Mouse (Mus musculus): ENCODE data around the gene Ltbp1. TPM values are rescaled to one million over a fixed set of nuclear protein-coding genes. Genes with fewer than 3 reads are reported as not detected.

Ltbp1 gene
- polyA plus RNA-seq, 1 experiment from 2014 or later: 7.3 TPM

DNA sequence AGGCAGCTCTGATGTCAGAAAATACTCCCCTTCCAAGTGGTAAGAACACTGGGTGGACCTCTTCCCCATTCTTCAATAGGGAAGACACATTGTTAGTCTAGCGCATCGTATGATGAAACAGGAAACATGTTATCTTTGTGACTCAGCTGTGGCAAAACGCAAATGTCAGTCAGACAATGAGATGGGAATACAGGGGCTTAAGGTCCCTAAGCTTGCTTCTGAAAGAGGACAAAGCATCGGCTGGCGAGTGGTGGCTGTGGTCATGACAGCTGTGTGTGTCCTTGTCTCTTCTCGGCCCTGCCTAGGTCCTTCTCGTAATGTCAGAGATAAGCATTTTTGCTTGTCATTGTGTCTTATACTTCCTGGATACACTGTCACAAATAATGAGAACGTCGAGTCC lies 194.3 kb downstream of the Ltbp1 start:
- H3K4me3 ChIP-seq (ENCODE audit: low read depth, low read length): no peak overlapping the region
- H3K9me3 ChIP-seq (ENCODE audit: control insufficient read depth, low read length): no peaks in the 10 kb centered on the region
- no peaks in the 10 kb centered on the region for H3K4me1 ChIP-seq (ENCODE audit: control insufficient read depth, insufficient read depth, low read length)
- H3K36me3 ChIP-seq (ENCODE audit: control insufficient read depth, insufficient read depth, low read length): no peaks in the 10 kb centered on the region
- no peak overlapping the region for H3K27ac ChIP-seq (ENCODE audit: low read depth, low read length)
- no peaks in the 10 kb centered on the region for H3K27me3 ChIP-seq (ENCODE audit: control insufficient read depth, insufficient read depth, low read length)
- no peak overlapping the region for H3K9ac ChIP-seq (ENCODE audit: low read length)
- 89% methylated on average over 9 of the region's 9 CpGs for WGBS
- ATAC-seq (ENCODE audit: insufficient read depth, low FRiP score, low TSS enrichment) (no peak), DNase-seq (ENCODE audit: low spot score) (no peak)
- H3K4me2 ChIP-seq (ENCODE audit: low read depth): no peak overlapping the region

DNA sequence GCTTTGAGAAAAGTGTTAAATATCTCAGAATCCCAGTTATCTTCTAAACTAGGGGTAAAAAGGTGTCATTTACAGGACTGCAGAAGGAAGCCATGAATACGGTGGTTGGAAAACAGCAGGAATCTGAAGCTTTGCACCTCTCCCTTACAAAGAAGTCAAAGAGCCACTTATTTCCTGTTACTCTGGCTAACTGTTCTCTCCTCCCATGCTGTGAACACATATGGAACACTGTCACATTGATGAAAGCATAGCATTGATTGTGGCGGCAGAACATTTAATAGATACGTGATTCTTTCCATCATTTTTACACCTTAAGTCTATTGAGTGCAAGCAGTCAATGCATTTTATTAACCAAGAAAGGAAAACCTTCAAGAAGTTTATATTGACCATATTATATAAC lies 196.9 kb downstream of the Ltbp1 start:
- no peak for DNase-seq (ENCODE audit: low spot score)
- no peak overlapping the region for H3K27ac ChIP-seq (ENCODE audit: low read depth, low read length)

DNA sequence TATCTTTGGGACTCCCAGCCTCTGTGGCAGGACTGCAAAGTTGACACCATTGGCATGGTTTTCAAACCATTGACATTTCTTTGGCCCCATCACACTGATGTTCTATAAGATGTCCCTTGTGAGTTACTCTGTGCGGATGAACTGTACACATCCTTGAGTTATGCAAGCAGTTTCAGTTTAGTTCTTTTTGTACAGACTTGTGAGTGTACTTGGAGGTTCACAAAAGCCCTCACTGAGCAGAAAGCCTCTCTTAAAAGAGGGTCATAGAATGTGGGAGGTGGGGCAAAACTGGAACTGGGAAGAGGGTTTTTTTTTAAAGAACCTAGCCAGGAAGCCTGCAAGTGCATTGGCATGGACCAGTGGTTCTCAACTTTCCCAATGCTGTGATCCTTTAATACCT lies 198.7 kb downstream of the Ltbp1 start:
- Histone ChIP-seq H3K27ac (ENCODE audit: low read depth, low read length) (no peak overlapping the region), H3K4me1 (ENCODE audit: control insufficient read depth, insufficient read depth, low read length) (no peaks in the 10 kb centered on the region), H3K4me2 (ENCODE audit: low read depth) (no peak overlapping the region), H3K27me3 (ENCODE audit: control insufficient read depth, insufficient read depth, low read length) (no peaks in the 10 kb centered on the region), H3K9ac (ENCODE audit: low read length) (no peak overlapping the region), H3K9me3 (ENCODE audit: control insufficient read depth, low read length) (no peaks in the 10 kb centered on the region), H3K4me3 (ENCODE audit: low read depth, low read length) (no peak overlapping the region), H3K36me3 (ENCODE audit: control insufficient read depth, insufficient read depth, low read length) (no peaks in the 10 kb centered on the region)
- DNase-seq (ENCODE audit: low spot score): no peak
- ATAC-seq (ENCODE audit: insufficient read depth, low FRiP score, low TSS enrichment): no peak
- 93% methylated on average over 1 of the region's 1 CpGs for WGBS

More for the DNA sequence above, 196.9 kb downstream of the Ltbp1 start:
- no peak overlapping the region for H3K9ac ChIP-seq (ENCODE audit: low read length)
- H3K4me1 ChIP-seq (ENCODE audit: control insufficient read depth, insufficient read depth, low read length): no peaks in the 10 kb centered on the region
- no peaks in the 10 kb centered on the region for H3K36me3 ChIP-seq (ENCODE audit: control insufficient read depth, insufficient read depth, low read length)
- no peaks in the 10 kb centered on the region for H3K9me3 ChIP-seq (ENCODE audit: control insufficient read depth, low read length)
- no peaks in the 10 kb centered on the region for H3K27me3 ChIP-seq (ENCODE audit: control insufficient read depth, insufficient read depth, low read length)
- H3K4me3 ChIP-seq (ENCODE audit: low read depth, low read length): no peak overlapping the region
- 65% methylated on average over 3 of the region's 3 CpGs for WGBS
- no peak overlapping the region for H3K4me2 ChIP-seq (ENCODE audit: low read depth)
- no peak for ATAC-seq (ENCODE audit: insufficient read depth, low FRiP score, low TSS enrichment)

DNA sequence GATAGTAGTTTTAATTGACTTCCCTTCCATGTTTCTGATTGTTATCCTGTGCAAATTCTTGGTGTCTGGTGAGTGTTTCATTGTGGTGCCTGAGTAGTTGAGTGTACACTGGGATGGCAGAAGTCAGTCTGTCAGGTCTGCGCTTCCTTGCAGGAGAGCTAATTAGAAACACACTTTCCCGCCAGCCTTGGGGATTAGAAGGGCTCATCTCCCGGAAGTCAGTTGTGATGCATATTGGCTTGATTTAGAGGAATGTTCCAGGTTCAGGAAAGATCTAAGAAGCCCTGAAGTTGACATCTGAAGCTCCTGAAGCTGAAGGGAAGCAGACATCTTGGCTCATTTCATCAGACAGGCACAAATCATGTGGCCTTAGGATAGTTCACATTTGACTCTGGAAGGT lies 200.9 kb downstream of the Ltbp1 start:
- DNase-seq (ENCODE audit: low spot score): no peak
- no peak overlapping the region for H3K4me3 ChIP-seq (ENCODE audit: low read depth, low read length)
- no peak overlapping the region for H3K4me2 ChIP-seq (ENCODE audit: low read depth)
- H3K36me3 ChIP-seq (ENCODE audit: control insufficient read depth, insufficient read depth, low read length): no peaks in the 10 kb centered on the region
- H3K9me3 ChIP-seq (ENCODE audit: control insufficient read depth, low read length): no peaks in the 10 kb centered on the region
- no peaks in the 10 kb centered on the region for H3K4me1 ChIP-seq (ENCODE audit: control insufficient read depth, insufficient read depth, low read length)
- ATAC-seq (ENCODE audit: insufficient read depth, low FRiP score, low TSS enrichment): no peak
- no peak overlapping the region for H3K9ac ChIP-seq (ENCODE audit: low read length)
- 53% methylated on average over 3 of the region's 3 CpGs for WGBS
- H3K27ac ChIP-seq (ENCODE audit: low read depth, low read length): no peak overlapping the region
- H3K27me3 ChIP-seq (ENCODE audit: control insufficient read depth, insufficient read depth, low read length): no peaks in the 10 kb centered on the region

DNA sequence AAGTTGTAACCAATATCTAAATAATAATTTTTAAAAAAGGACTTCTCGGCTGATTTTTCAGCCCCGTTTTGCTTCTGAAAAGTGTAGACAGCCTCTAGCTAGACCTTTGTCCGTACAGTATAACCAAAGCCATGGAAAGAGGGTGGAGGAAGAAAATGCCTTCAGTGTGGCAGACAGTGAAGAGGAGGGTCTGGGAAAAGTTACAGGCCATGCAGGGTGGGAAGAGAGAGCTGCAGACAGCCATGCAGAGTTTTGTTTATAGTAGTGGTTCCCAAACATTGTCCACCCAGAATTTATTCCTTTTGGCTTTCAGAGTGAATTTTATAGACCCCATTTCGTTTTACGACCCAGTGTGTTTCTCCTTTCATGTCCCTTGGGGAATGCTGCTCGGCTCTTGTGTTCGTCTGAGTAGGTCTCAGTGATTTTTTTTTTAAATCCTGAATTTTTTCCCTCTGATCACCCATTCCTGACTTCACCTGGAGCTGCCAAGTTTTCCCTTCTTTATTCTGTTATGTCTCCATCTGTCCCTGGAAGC lies 202.9 kb downstream of the Ltbp1 start:
- DNase-seq (ENCODE audit: low spot score) (no peak), ATAC-seq (ENCODE audit: insufficient read depth, low FRiP score, low TSS enrichment) (no peak)
- H3K36me3 ChIP-seq (ENCODE audit: control insufficient read depth, insufficient read depth, low read length): no peaks in the 10 kb centered on the region
- H3K27me3 ChIP-seq (ENCODE audit: control insufficient read depth, insufficient read depth, low read length): no peaks in the 10 kb centered on the region
- no peaks in the 10 kb centered on the region for H3K4me1 ChIP-seq (ENCODE audit: control insufficient read depth, insufficient read depth, low read length)
- no peaks in the 10 kb centered on the region for H3K9me3 ChIP-seq (ENCODE audit: control insufficient read depth, low read length)
- no peak overlapping the region for H3K4me2 ChIP-seq (ENCODE audit: low read depth)
- no peak overlapping the region for H3K9ac ChIP-seq (ENCODE audit: low read length)
- no peak overlapping the region for H3K4me3 ChIP-seq (ENCODE audit: low read depth, low read length)
- no peak overlapping the region for H3K27ac ChIP-seq (ENCODE audit: low read depth, low read length)
- 44% methylated on average over 7 of the region's 7 CpGs for WGBS

DNA sequence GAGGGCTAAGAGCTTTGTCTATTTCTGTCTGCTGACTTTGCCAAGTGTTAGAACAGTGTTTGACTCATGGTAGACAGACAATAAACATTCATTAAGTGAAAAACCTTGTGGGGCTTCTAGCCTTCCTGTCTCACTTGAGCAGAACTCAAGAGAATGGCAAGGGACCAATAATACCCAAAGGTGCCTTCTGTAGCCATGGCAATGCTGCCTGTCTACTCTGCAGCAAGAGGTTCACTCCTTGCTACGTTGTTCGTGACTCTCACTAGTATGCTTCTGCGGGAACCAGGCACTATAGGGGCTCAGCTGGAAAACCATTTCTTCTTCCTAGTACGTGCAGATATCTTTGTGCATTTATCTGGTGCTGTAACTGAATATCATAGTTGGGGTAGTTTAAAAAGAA lies 205.2 kb downstream of the Ltbp1 start:
- Histone ChIP-seq H3K36me3 (ENCODE audit: control insufficient read depth, insufficient read depth, low read length) (no peaks in the 10 kb centered on the region), H3K4me1 (ENCODE audit: control insufficient read depth, insufficient read depth, low read length) (no peaks in the 10 kb centered on the region), H3K9me3 (ENCODE audit: control insufficient read depth, low read length) (no peaks in the 10 kb centered on the region), H3K4me2 (ENCODE audit: low read depth) (no peak overlapping the region), H3K9ac (ENCODE audit: low read length) (no peak overlapping the region), H3K4me3 (ENCODE audit: low read depth, low read length) (no peak overlapping the region), H3K27ac (ENCODE audit: low read depth, low read length) (no peak overlapping the region), H3K27me3 (ENCODE audit: control insufficient read depth, insufficient read depth, low read length) (no peaks in the 10 kb centered on the region)
- DNase-seq (ENCODE audit: low spot score) (no peak), ATAC-seq (ENCODE audit: insufficient read depth, low FRiP score, low TSS enrichment) (no peak)
- 85% methylated on average over 4 of the region's 4 CpGs for WGBS

DNA sequence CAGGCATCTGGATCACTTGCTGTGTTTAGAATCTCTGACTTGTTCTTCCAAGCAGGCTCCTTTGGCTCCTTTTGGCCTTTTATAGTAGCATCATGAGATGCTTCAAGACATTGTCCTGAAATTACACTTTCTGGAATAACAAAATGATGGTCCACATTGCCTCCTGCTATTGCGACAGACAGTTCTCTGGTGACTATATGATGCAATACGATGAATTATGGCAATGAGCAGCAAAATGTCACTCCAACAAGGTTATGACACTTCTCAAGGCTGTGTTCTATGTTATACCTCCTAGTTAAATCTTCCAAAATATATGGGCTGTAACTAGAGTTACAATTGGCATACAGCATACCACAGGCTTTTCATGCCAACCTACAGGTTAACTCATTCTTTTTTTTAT lies 211.0 kb downstream of the Ltbp1 start:
- H3K4me3 ChIP-seq (ENCODE audit: low read depth, low read length): no peak overlapping the region
- ATAC-seq (ENCODE audit: insufficient read depth, low FRiP score, low TSS enrichment): no peak
- no peaks in the 10 kb centered on the region for H3K27me3 ChIP-seq (ENCODE audit: control insufficient read depth, insufficient read depth, low read length)
- 97% methylated on average over 2 of the region's 2 CpGs for WGBS
- no peak overlapping the region for H3K4me2 ChIP-seq (ENCODE audit: low read depth)
- no peak for DNase-seq (ENCODE audit: low spot score)
- H3K27ac ChIP-seq (ENCODE audit: low read depth, low read length): no peak overlapping the region
- H3K36me3 ChIP-seq (ENCODE audit: control insufficient read depth, insufficient read depth, low read length): no peaks in the 10 kb centered on the region
- H3K4me1 ChIP-seq (ENCODE audit: control insufficient read depth, insufficient read depth, low read length): no peaks in the 10 kb centered on the region
- no peak overlapping the region for H3K9ac ChIP-seq (ENCODE audit: low read length)
- H3K9me3 ChIP-seq (ENCODE audit: control insufficient read depth, low read length): no peaks in the 10 kb centered on the region

DNA sequence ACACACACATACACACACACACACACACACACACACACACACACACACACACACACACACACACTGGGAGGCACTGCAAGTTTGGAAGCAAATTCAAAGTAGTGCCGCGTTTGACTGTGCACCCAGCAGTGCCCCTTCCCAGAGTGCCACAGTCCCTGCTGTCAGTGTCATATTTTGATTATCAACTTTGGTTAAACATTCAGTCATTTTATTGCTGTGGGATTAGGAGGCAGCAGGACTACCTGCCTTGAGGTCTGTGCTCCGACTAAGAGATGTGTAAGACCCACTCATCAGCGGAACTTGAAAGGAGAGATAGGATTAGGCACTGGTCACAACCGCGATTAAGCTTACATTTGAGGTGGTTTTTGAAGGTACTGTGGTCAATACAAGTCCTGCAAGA lies 213.3 kb downstream of the Ltbp1 start:
- DNase-seq (ENCODE audit: low spot score) (no peak), ATAC-seq (ENCODE audit: insufficient read depth, low FRiP score, low TSS enrichment) (no peak)
- no peaks in the 10 kb centered on the region for H3K9me3 ChIP-seq (ENCODE audit: control insufficient read depth, low read length)
- H3K27ac ChIP-seq (ENCODE audit: low read depth, low read length): no peak overlapping the region
- H3K4me3 ChIP-seq (ENCODE audit: low read depth, low read length): no peak overlapping the region
- no peak overlapping the region for H3K9ac ChIP-seq (ENCODE audit: low read length)
- no peaks in the 10 kb centered on the region for H3K36me3 ChIP-seq (ENCODE audit: control insufficient read depth, insufficient read depth, low read length)
- no peaks in the 10 kb centered on the region for H3K4me1 ChIP-seq (ENCODE audit: control insufficient read depth, insufficient read depth, low read length)
- 93% methylated on average over 6 of the region's 6 CpGs for whole genome bisulfite sequencing
- H3K27me3 ChIP-seq (ENCODE audit: control insufficient read depth, insufficient read depth, low read length): no peaks in the 10 kb centered on the region
- H3K4me2 ChIP-seq (ENCODE audit: low read depth): no peak overlapping the region

DNA sequence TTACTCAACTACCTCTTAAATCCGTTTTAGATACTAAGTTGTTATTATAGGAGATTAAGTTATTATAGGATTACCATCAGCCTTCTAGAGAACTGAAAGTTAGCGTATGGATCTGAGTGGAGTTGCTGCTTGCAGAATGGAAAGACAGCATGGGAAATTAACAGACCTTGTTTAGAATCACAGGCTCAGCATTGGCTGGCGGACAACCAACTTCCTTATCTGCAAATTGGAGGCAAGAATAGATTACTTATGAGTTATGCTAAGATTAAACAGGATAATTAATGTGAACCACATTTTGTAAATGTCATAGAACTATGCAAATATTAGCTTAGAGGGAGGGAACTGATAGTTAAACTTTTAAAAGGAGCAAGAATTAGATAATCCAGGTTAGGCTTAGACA lies 223.0 kb downstream of the Ltbp1 start:
- H3K4me1 ChIP-seq (ENCODE audit: control insufficient read depth, insufficient read depth, low read length): no peaks in the 10 kb centered on the region
- no peak overlapping the region for H3K27ac ChIP-seq (ENCODE audit: low read depth, low read length)
- no peak overlapping the region for H3K9ac ChIP-seq (ENCODE audit: low read length)
- ATAC-seq (ENCODE audit: insufficient read depth, low FRiP score, low TSS enrichment) (no peak), DNase-seq (ENCODE audit: low spot score) (no peak)
- no peaks in the 10 kb centered on the region for H3K36me3 ChIP-seq (ENCODE audit: control insufficient read depth, insufficient read depth, low read length)
- no peaks in the 10 kb centered on the region for H3K27me3 ChIP-seq (ENCODE audit: control insufficient read depth, insufficient read depth, low read length)
- no peaks in the 10 kb centered on the region for H3K9me3 ChIP-seq (ENCODE audit: control insufficient read depth, low read length)
- 88% methylated on average over 3 of the region's 3 CpGs for WGBS
- H3K4me3 ChIP-seq (ENCODE audit: low read depth, low read length): no peak overlapping the region
- no peak overlapping the region for H3K4me2 ChIP-seq (ENCODE audit: low read depth)
